Mouse (Mus musculus) brain, embryonic 14.5 days (tissue): ENCODE results near the gene Wfs1.

Experiments
- CTCF ChIP-seq: fragments of 200-500 bp; IDR thresholded peaks from 2 replicates; pipeline ENCODE4 v1.5.1; 2012; ENCODE audit warnings: inconsistent platforms, mild to moderate bottlenecking, moderate library complexity, borderline replicate concordance; ENCODE audit not compliant: insufficient read depth, insufficient read length; ENCODE audit errors: extremely low read depth
- POLR2A ChIP-seq: fragments of 200-500 bp; IDR thresholded peaks from 2 replicates; pipeline ENCODE4 v1.6.1; 2012; ENCODE audit warnings: mild to moderate bottlenecking, inconsistent platforms, borderline replicate concordance; ENCODE audit not compliant: poor library complexity, insufficient read depth, insufficient read length, severe bottlenecking; ENCODE audit errors: extremely low read depth

DNA sequence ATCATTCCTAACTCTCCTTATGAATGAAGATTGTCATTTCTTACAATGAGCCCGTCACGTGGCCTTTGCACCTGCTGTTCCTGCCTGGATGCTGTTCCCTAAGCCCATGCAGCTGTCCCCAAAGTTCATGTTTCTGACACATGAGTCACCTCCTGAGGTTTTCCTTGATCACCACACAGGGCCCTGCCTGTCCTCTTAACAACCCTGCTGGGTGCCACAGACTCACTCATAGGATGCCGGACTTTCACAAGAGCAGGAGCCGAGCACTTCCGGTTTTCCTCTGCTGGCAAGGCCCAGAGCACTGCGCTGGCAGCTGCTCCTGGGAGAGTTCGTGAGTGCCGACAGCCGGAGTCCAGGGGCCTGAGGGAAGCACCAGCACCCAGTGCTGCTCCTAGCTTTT is 12.0 kb upstream of the Wfs1 start:
- TF ChIP-seq CTCF (no peak), POLR2A (no peak)
